Mouse (Mus musculus): ENCODE data around the gene Zfp869.
"Not testable (repeated sequence)": the region's sequence is repeated elsewhere in the genome, so short reads cannot be mapped to it uniquely, and the experiment has no call there.

Gene Zfp869

GRCm38 (mm10) chr8:69710624-69711023 lies at the start of gene Zfp869:
Gene Zfp869 (minus strand): TSS chr8:69710724.
- not testable (repeated sequence) for DNase-seq (ENCODE audit: low read depth, low spot score)

- no peak for DNase-seq (ENCODE audit: low read depth, low spot score)
Observed at GRCm38 (mm10) chr8:69758316-69758715, 47.8 kb upstream of the Zfp869 start.

GRCm38 (mm10) chr8:69752437-69752836 lies 41.9 kb upstream of the Zfp869 start:
- no peak for DNase-seq (ENCODE audit: low read depth, low spot score)

- peak; percentile 96 for DNase-seq (ENCODE audit: low read depth, low spot score)
Observed at GRCm38 (mm10) chr8:69749544-69750454, 39.3 kb upstream of the Zfp869 start, which contains the start of gene Zfp963. Gene Zfp963 (minus strand): TSS chr8:69749970.

- DNase-seq (ENCODE audit: low read depth, low spot score) = peak; percentile 44
Observed at GRCm38 (mm10) chr8:69741231-69741630, 30.7 kb upstream of the Zfp869 start.

GRCm38 (mm10) chr8:69740763-69741162 lies 30.2 kb upstream of the Zfp869 start:
- DNase-seq (ENCODE audit: low read depth, low spot score) = no peak

- no peak for DNase-seq (ENCODE audit: low read depth, low spot score)
Observed at GRCm38 (mm10) chr8:69735495-69735894, 25.0 kb upstream of the Zfp869 start.

GRCm38 (mm10) chr8:69717232-69717580 lies 6.7 kb upstream of the Zfp869 start:
- no peak for DNase-seq (ENCODE audit: low read depth, low spot score)

GRCm38 (mm10) chr8:69716403-69717231 lies 6.1 kb upstream of the Zfp869 start:
- peak; percentile 99 for DNase-seq (ENCODE audit: low read depth, low spot score)

- no peak for DNase-seq (ENCODE audit: low read depth, low spot score)
Observed at GRCm38 (mm10) chr8:69715366-69715765, 4.8 kb upstream of the Zfp869 start.

- DNase-seq (ENCODE audit: low read depth, low spot score) = no peak
Observed at GRCm38 (mm10) chr8:69713516-69713915, 3.0 kb upstream of the Zfp869 start.

- peak; percentile 65 for DNase-seq (ENCODE audit: low read depth, low spot score)
Observed at GRCm38 (mm10) chr8:69701810-69702209, 8.7 kb downstream of the Zfp869 start.

- DNase-seq (ENCODE audit: low read depth, low spot score) = peak; percentile 1
Observed at GRCm38 (mm10) chr8:69665051-69665450, 45.5 kb downstream of the Zfp869 start.

GRCm38 (mm10) chr8:69661294-69661693 lies 49.2 kb downstream of the Zfp869 start:
- DNase-seq (ENCODE audit: low read depth, low spot score) = peak; percentile 1
